Mouse (Mus musculus) MEL (cell line): Measurements from ENCODE around the gene Hoxd10. TPM values are rescaled to one million over a fixed set of nuclear protein-coding genes. Genes with fewer than 3 reads are reported as not detected.

Source experiments
- DNase-seq: peaks from one replicate; pipeline ENCODE4 v3.0.0; 2011; ENCODE audit warnings: low read depth, low spot score
- H3K27ac ChIP-seq: 2 replicates; pipeline ENCODE4 v1.5.1; 2012; ENCODE audit warnings: low read depth, mild to moderate bottlenecking, control low read depth, low read length, moderate library complexity; ENCODE audit not compliant: control insufficient read depth
- H3K27me3 ChIP-seq, 2 experiments: fragments of 150-350 bp in 1 of 2; sonication (generic) in 1 of 2; 2 replicates each; pipeline ENCODE4 v1.6.1; 2012; ENCODE audit warnings: low read length in 2 of 2, mild to moderate bottlenecking in 2 of 2, improper control_type of control experiment in 1 of 2, moderate library complexity in 1 of 2; ENCODE audit not compliant: insufficient read depth in 2 of 2, control insufficient read depth in 1 of 2
- H3K36me3 ChIP-seq, 2 experiments: 2 replicates each; pipeline ENCODE4 v1.6.1; 2012 to 2014; ENCODE audit warnings: low read length in 2 of 2, improper control_type of control experiment in 1 of 2, inconsistent platforms in 1 of 2, mild to moderate bottlenecking in 1 of 2; ENCODE audit not compliant: insufficient read depth in 2 of 2, control insufficient read depth in 1 of 2
- H3K4me1 ChIP-seq, 2 experiments: fragments of 150-350 bp in 1 of 2; sonication (generic) in 1 of 2; 2 replicates each; pipeline ENCODE4 v1.6.1; 2012; ENCODE audit warnings: low read length in 2 of 2, improper control_type of control experiment in 1 of 2, mild to moderate bottlenecking in 1 of 2; ENCODE audit not compliant: insufficient read depth in 2 of 2, control insufficient read depth in 1 of 2
- H3K4me3 ChIP-seq, 2 experiments: fragments of 150-350 bp in 1 of 2; sonication (generic) in 1 of 2; 2 replicates each; pipeline ENCODE4 v1.5.1; 2012; ENCODE audit warnings: low read depth in 2 of 2, low read length in 2 of 2, mild to moderate bottlenecking in 2 of 2, moderate library complexity in 2 of 2, control low read depth in 1 of 2, improper control_type of control experiment in 1 of 2; ENCODE audit not compliant: control insufficient read depth in 1 of 2, insufficient read depth in 1 of 2
- H3K79me2 ChIP-seq: 2 replicates; pipeline ENCODE4 v1.6.1; 2012; ENCODE audit warnings: mild to moderate bottlenecking, low read length, moderate library complexity; ENCODE audit not compliant: control insufficient read depth, poor library complexity, insufficient read depth
- H3K9ac ChIP-seq: 2 replicates; pipeline ENCODE4 v1.6.1; 2012; ENCODE audit warnings: low read depth, mild to moderate bottlenecking, control low read depth, low read length, moderate library complexity; ENCODE audit not compliant: control insufficient read depth, poor library complexity, severe bottlenecking
- H3K9me3 ChIP-seq: fragments of 150-350 bp; sonication (generic); replicated peaks from 2 replicates; pipeline ENCODE4 v1.6.1; 2012; ENCODE audit warnings: mild to moderate bottlenecking, low read length, improper control_type of control experiment, moderate library complexity; ENCODE audit not compliant: insufficient read depth
- CHD2 ChIP-seq: IDR thresholded peaks from 2 replicates; pipeline ENCODE4 v1.6.1; 2011; ENCODE audit warnings: low read length, improper control_type of control experiment
- E2F4 ChIP-seq: IDR thresholded peaks from 2 replicates; pipeline ENCODE4 v1.6.1; 2011; ENCODE audit warnings: low read depth, low read length, improper control_type of control experiment, borderline replicate concordance
- ELF1 ChIP-seq: IDR thresholded peaks from 2 replicates; pipeline ENCODE4 v1.6.1; 2014; ENCODE audit warnings: low read depth, mild to moderate bottlenecking, inconsistent platforms, low read length, improper control_type of control experiment, moderate library complexity
- EP300 ChIP-seq, 2 experiments: IDR thresholded peaks; 2 replicates each; pipeline ENCODE4 v1.6.1; 2011; ENCODE audit warnings: improper control_type of control experiment in 2 of 2, low read length in 2 of 2, low read depth in 1 of 2, mild to moderate bottlenecking in 1 of 2
- HCFC1 ChIP-seq: IDR thresholded peaks from 2 replicates; pipeline ENCODE4 v1.6.1; 2012; ENCODE audit warnings: low read depth, mild to moderate bottlenecking, inconsistent platforms, low read length, improper control_type of control experiment, moderate library complexity
- KAT2A ChIP-seq: conservative IDR thresholded peaks from 2 replicates; pipeline ENCODE4 v1.6.1; 2012; ENCODE audit warnings: low read depth, low read length, improper control_type of control experiment, inconsistent platforms
- MAFK ChIP-seq: IDR thresholded peaks from 2 replicates; pipeline ENCODE4 v1.6.1; 2011; ENCODE audit warnings: low read depth, mild to moderate bottlenecking, low read length, improper control_type of control experiment, borderline replicate concordance
- MAZ ChIP-seq: IDR thresholded peaks from 2 replicates; pipeline ENCODE4 v1.6.1; 2012; ENCODE audit warnings: low read depth, mild to moderate bottlenecking, inconsistent platforms, low read length, improper control_type of control experiment
- MEF2A ChIP-seq: IDR thresholded peaks from 2 replicates; pipeline ENCODE4 v1.6.1; 2014; ENCODE audit warnings: low read depth, mild to moderate bottlenecking, inconsistent platforms, low read length, improper control_type of control experiment; ENCODE audit not compliant: poor library complexity, insufficient replicate concordance, severe bottlenecking; ENCODE audit errors: extremely low read depth
- MYC ChIP-seq: IDR thresholded peaks from 2 replicates; pipeline ENCODE4 v1.6.1; 2011; ENCODE audit warnings: low read depth, mild to moderate bottlenecking, low read length, improper control_type of control experiment, moderate library complexity
- NELFE ChIP-seq: IDR thresholded peaks from 2 replicates; pipeline ENCODE4 v1.6.1; 2011; ENCODE audit warnings: low read depth, low read length, improper control_type of control experiment
- NRF1 ChIP-seq: IDR thresholded peaks from 2 replicates; pipeline ENCODE4 v1.6.1; 2014; ENCODE audit warnings: low read depth, mild to moderate bottlenecking, inconsistent platforms, low read length, improper control_type of control experiment, moderate library complexity; ENCODE audit not compliant: poor library complexity, insufficient read depth, severe bottlenecking
- POLR2A ChIP-seq, 2 experiments: IDR thresholded peaks; 2 replicates each; pipeline ENCODE4 v1.6.1; 2011 to 2012; ENCODE audit warnings: low read length in 2 of 2, mild to moderate bottlenecking in 2 of 2, control low read depth in 1 of 2, improper control_type of control experiment in 1 of 2, low read depth in 1 of 2, moderate library complexity in 1 of 2; ENCODE audit not compliant: control insufficient read depth in 1 of 2, insufficient read depth in 1 of 2, poor library complexity in 1 of 2
- POLR2AphosphoS2 ChIP-seq: IDR thresholded peaks from 2 replicates; pipeline ENCODE4 v1.6.1; 2011; ENCODE audit warnings: low read length, improper control_type of control experiment
- POLR2AphosphoS5 ChIP-seq: IDR thresholded peaks from 2 replicates; pipeline ENCODE4 v1.6.1; 2012; ENCODE audit warnings: low read depth, borderline replicate concordance, mild to moderate bottlenecking, inconsistent platforms, low read length, moderate library complexity, mixed read lengths
- RCOR1 ChIP-seq: IDR thresholded peaks from 2 replicates; pipeline ENCODE4 v1.6.1; 2012; ENCODE audit warnings: low read depth, mild to moderate bottlenecking, inconsistent platforms, low read length, improper control_type of control experiment
- SMC3 ChIP-seq: IDR thresholded peaks from 2 replicates; pipeline ENCODE4 v1.6.1; 2011; ENCODE audit warnings: low read depth, low read length, improper control_type of control experiment
- TAL1 ChIP-seq: IDR thresholded peaks from 2 replicates; pipeline ENCODE4 v1.6.1; 2012; ENCODE audit warnings: mild to moderate bottlenecking, inconsistent platforms, low read length, moderate library complexity, mixed read lengths
- TCF12 ChIP-seq: IDR thresholded peaks from 2 replicates; pipeline ENCODE4 v1.6.1; 2014; ENCODE audit warnings: low read depth, mild to moderate bottlenecking, inconsistent platforms, low read length, improper control_type of control experiment, moderate library complexity
- UBTF ChIP-seq: IDR thresholded peaks from 2 replicates; pipeline ENCODE4 v1.6.1; 2012; ENCODE audit warnings: low read depth, mild to moderate bottlenecking, inconsistent platforms, low read length, improper control_type of control experiment, moderate library complexity, borderline replicate concordance; ENCODE audit not compliant: insufficient read depth
- ZC3H11A ChIP-seq: IDR thresholded peaks from 2 replicates; pipeline ENCODE4 v1.6.1; 2012; ENCODE audit warnings: low read depth, mild to moderate bottlenecking, inconsistent platforms, low read length, improper control_type of control experiment
- ZMIZ1 ChIP-seq: IDR thresholded peaks from 2 replicates; pipeline ENCODE4 v1.6.1; 2012; ENCODE audit warnings: low read depth, mild to moderate bottlenecking, inconsistent platforms, low read length, improper control_type of control experiment, moderate library complexity
- ZNF384 ChIP-seq: IDR thresholded peaks from 2 replicates; pipeline ENCODE4 v1.6.1; 2012; ENCODE audit warnings: low read depth, mild to moderate bottlenecking, inconsistent platforms, low read length, improper control_type of control experiment
- polyA plus RNA-seq, 2 experiments: library from polyadenylated mRNA; stranded (reverse) in 1 of 2; unstranded in 1 of 2; fragments of >175 nt in 1 of 2; fragments of >200 nt in 1 of 2; gene quantifications; 2 replicates each; pipeline versions ENCODE4 v1.2.1 to v1.2.4; 2012; ENCODE audit warnings: low replicate concordance in 2 of 2, low read depth in 1 of 2; ENCODE audit not compliant: insufficient read length in 2 of 2, insufficient read depth in 1 of 2, missing spikeins in 1 of 2
- total RNA-seq: library from RNA; depleted of rRNA; stranded (reverse); fragments of 300-350 nt; gene quantifications from 2 replicates; pipeline ENCODE4 v1.2.3, GENCODE M21; 2012

Hoxd10 gene
- total and polyA plus RNA-seq, 3 experiments, result not detected

- Histone ChIP-seq H3K79me2 (no peaks in the 10 kb centered on the region), H3K27ac (no peak overlapping the region), H3K9ac (no peak overlapping the region), H3K27me3 (no peaks in the 10 kb centered on the region; a peak in 1 of 4 replicates), H3K4me3 (no peak overlapping the region), H3K36me3 (no peaks in the 10 kb centered on the region), H3K4me1 (no peaks in the 10 kb centered on the region), H3K9me3 (no peaks in the 10 kb centered on the region)
- TF ChIP-seq NELFE (no peak), POLR2AphosphoS5 (no peak), ELF1 (no peak), TCF12 (no peak), CHD2 (no peak), MEF2A (no peak), EP300 (IDR thresholded peaks at IDR 0.05; ENCODE audit: low read depth in 1 of 2, low read length in 2 of 2) (no peak), E2F4 (no peak), MAFK (no peak), HCFC1 (no peak), SMC3 (no peak), UBTF (no peak), POLR2A (IDR thresholded peaks at IDR 0.05; ENCODE audit: control insufficient read depth in 1 of 2, insufficient read depth in 1 of 2, low read depth in 1 of 2, low read length in 2 of 2, poor library complexity in 1 of 2) (no peak), KAT2A (no peak)
- DNase-seq, result no peak
Observed at GRCm38 (mm10) chr2:74720384-74720783, 28.7 kb downstream of the Hoxd10 start.

- no peaks in the 10 kb centered on the region for H3K36me3 ChIP-seq
- H3K9me3 ChIP-seq, result no peaks in the 10 kb centered on the region
- no peak overlapping the region for H3K4me3 ChIP-seq
- no peaks in the 10 kb centered on the region for H3K79me2 ChIP-seq
- no peaks in the 10 kb centered on the region; a peak in 1 of 4 replicates for H3K27me3 ChIP-seq
- H3K9ac ChIP-seq, result no peak overlapping the region
- no peak overlapping the region for H3K27ac ChIP-seq
- H3K4me1 ChIP-seq, result no peaks in the 10 kb centered on the region
- TF ChIP-seq POLR2AphosphoS2 (no peak), MYC (no peak), UBTF (no peak), ZC3H11A (no peak), TAL1 (no peak), ZMIZ1 (no peak), HCFC1 (no peak), RCOR1 (no peak), EP300 (IDR thresholded peaks at IDR 0.05; ENCODE audit: low read depth in 1 of 2, low read length in 2 of 2) (no peak), MAZ (no peak), ZNF384 (no peak), NRF1 (no peak)
- no peak for DNase-seq
Observed at GRCm38 (mm10) chr2:74720955-74721491, 29.3 kb downstream of the Hoxd10 start.
